ENCODE assay signal across 23 mouse cellular contexts in genomic region chr5:145662007-145662406, GRCm38 (mm10). TPM values are rescaled to one million over a fixed set of nuclear protein-coding genes. Genes with fewer than 3 reads are reported as not detected.
DNase-seq lines count a peak whose midpoint lies in the region; ATAC-seq lines count a peak whose summit lies in the region.
"Had no signal": no experiment of that assay in that cellular context is flagged by ENCODE, and none has a peak within 500 bp of the region (broad histone marks: within the 10 kb centered on the region; RNA-seq: fewer than 3 reads in every experiment).

No protein-coding gene starts in this region.

- DNase-seq in heart, adult 11 months, result peak; percentile 83
- no peak for DNase-seq in heart, postnatal 36 days
- DNase-seq in liver, embryonic 11.5 days (ENCODE audit: low spot score), result no peak
- DNase-seq in left cerebral cortex, postnatal 36 days (ENCODE audit: low spot score in 2 of 2), result no peak
- DNase-seq: adrenal gland, postnatal 14 days; cerebellum, adult 18-20 months; cerebellum, adult 9-11 months; cerebellum, postnatal 36 days; gastrocnemius, postnatal 36 days; heart, adult 18-20 months; heart, postnatal 10 days had no signal

- no peaks in the 10 kb centered on the region for H3K27me3 ChIP-seq in liver, embryonic 11.5 days (replicated peaks; ENCODE audit: control insufficient read depth, insufficient read depth, low read length)
- no peaks in the 10 kb centered on the region for H3K27me3 ChIP-seq in liver, embryonic 12.5 days (replicated peaks)
- H3K27me3 ChIP-seq in midbrain, embryonic 13.5 days, result no peaks in the 10 kb centered on the region
- H3K27me3 ChIP-seq in midbrain, embryonic 15.5 days (replicated peaks), result no peaks in the 10 kb centered on the region
- H3K27me3 ChIP-seq: forebrain, embryonic 15.5 days; hindbrain, embryonic 13.5 days; Patski had no signal

- no peaks in the 10 kb centered on the region for H3K36me3 ChIP-seq in liver, embryonic 11.5 days (ENCODE audit: control insufficient read depth, insufficient read depth, low read length)
- no peaks in the 10 kb centered on the region for H3K36me3 ChIP-seq in liver, embryonic 12.5 days
- no peaks in the 10 kb centered on the region for H3K36me3 ChIP-seq in midbrain, embryonic 13.5 days
- H3K36me3 ChIP-seq in midbrain, embryonic 15.5 days (replicated peaks), result no peaks in the 10 kb centered on the region
- H3K36me3 ChIP-seq: forebrain, embryonic 15.5 days; hindbrain, embryonic 13.5 days had no signal

- intact Hi-C loops in heart, postnatal 36 days (cut with DNase I), result no loop called here
- intact Hi-C loops in left cerebral cortex, postnatal 36 days (cut with DNase I), result no loop called here

- no peak overlapping the region for H3K4me3 ChIP-seq in liver, embryonic 11.5 days (ENCODE audit: low read depth, low read length)
- H3K4me3 ChIP-seq in liver, embryonic 12.5 days, result no peak overlapping the region
- H3K4me3 ChIP-seq in midbrain, embryonic 13.5 days (replicated peaks), result no peak overlapping the region
- no peak overlapping the region for H3K4me3 ChIP-seq in midbrain, embryonic 15.5 days
- H3K4me3 ChIP-seq: forebrain, embryonic 15.5 days; hindbrain, embryonic 13.5 days had no signal

- H3K4me2 ChIP-seq in liver, embryonic 11.5 days, result no peak overlapping the region
- H3K4me2 ChIP-seq in liver, embryonic 12.5 days, result no peak overlapping the region
- no peak overlapping the region for H3K4me2 ChIP-seq in midbrain, embryonic 13.5 days (replicated peaks)
- no peak overlapping the region for H3K4me2 ChIP-seq in midbrain, embryonic 15.5 days
- H3K4me2 ChIP-seq: forebrain, embryonic 15.5 days; hindbrain, embryonic 13.5 days had no signal

- H3K27ac ChIP-seq in liver, embryonic 11.5 days (ENCODE audit: low read depth, low read length), result no peak overlapping the region
- H3K27ac ChIP-seq in liver, embryonic 12.5 days, result no peak overlapping the region
- no peak overlapping the region for H3K27ac ChIP-seq in midbrain, embryonic 13.5 days
- no peak overlapping the region for H3K27ac ChIP-seq in midbrain, embryonic 15.5 days
- H3K27ac ChIP-seq: forebrain, embryonic 15.5 days; hindbrain, embryonic 13.5 days; hindbrain, postnatal 0 days had no signal

- no peak overlapping the region for H3K9ac ChIP-seq in liver, embryonic 11.5 days (ENCODE audit: low read depth, low read length)
- no peak overlapping the region for H3K9ac ChIP-seq in liver, embryonic 12.5 days
- H3K9ac ChIP-seq in midbrain, embryonic 13.5 days (replicated peaks), result no peak overlapping the region
- no peak overlapping the region for H3K9ac ChIP-seq in midbrain, embryonic 15.5 days
- H3K9ac ChIP-seq: forebrain, embryonic 15.5 days; hindbrain, embryonic 13.5 days had no signal

- peaks cover 29% of the 10 kb centered on the region for H3K9me3 ChIP-seq in liver, embryonic 11.5 days (ENCODE audit: control insufficient read depth, low read length)
- H3K9me3 ChIP-seq in liver, embryonic 12.5 days (replicated peaks), result peaks cover 56% of the 10 kb centered on the region
- peaks cover 57% of the 10 kb centered on the region for H3K9me3 ChIP-seq in midbrain, embryonic 13.5 days
- peaks cover 48% of the 10 kb centered on the region for H3K9me3 ChIP-seq in midbrain, embryonic 15.5 days

- no peaks in the 10 kb centered on the region for H3K4me1 ChIP-seq in liver, embryonic 11.5 days (replicated peaks; ENCODE audit: control insufficient read depth, insufficient read depth, low read length)
- no peaks in the 10 kb centered on the region for H3K4me1 ChIP-seq in liver, embryonic 12.5 days
- H3K4me1 ChIP-seq in midbrain, embryonic 13.5 days (replicated peaks), result no peaks in the 10 kb centered on the region
- no peaks in the 10 kb centered on the region for H3K4me1 ChIP-seq in midbrain, embryonic 15.5 days
- H3K4me1 ChIP-seq: forebrain, embryonic 15.5 days; hindbrain, embryonic 13.5 days had no signal

- ATAC-seq in liver, embryonic 11.5 days (replicated peaks; ENCODE audit: low FRiP score), result 0 out of 2 replicates have a peak, but pooled peaks have one; percentile 26
- ATAC-seq in liver, embryonic 12.5 days, result no peak
- ATAC-seq in midbrain, embryonic 13.5 days, result 0 out of 2 replicates have a peak, but pooled peaks have one; percentile 48
- no peak for ATAC-seq in midbrain, embryonic 15.5 days (replicated peaks)
- ATAC-seq: activated CD4-positive, CD25-positive, alpha-beta regulatory T cell, adult 4 months; forebrain, embryonic 15.5 days; hindbrain, postnatal 0 days; Patski had no signal

- 79% methylated on average over 7 of the region's 7 CpGs for WGBS in liver, embryonic 11.5 days
- 74% methylated on average over 7 of the region's 7 CpGs for WGBS in liver, embryonic 12.5 days (ENCODE audit: insufficient replicate concordance)
- 88% methylated on average over 7 of the region's 7 CpGs for WGBS in midbrain, embryonic 13.5 days
- 85% methylated on average over 7 of the region's 7 CpGs for WGBS in midbrain, embryonic 15.5 days

RNA-seq across cellular contexts. Expression of gene Cyp3a41a, which starts 57.9 kb away (rescaled TPM):
- not detected for total RNA-seq in heart, postnatal 36 days (2021)
- polyA plus RNA-seq in liver, embryonic 11.5 days (2014; fragmentation: Nextera tagmentation; extraction: Ambion mirVana), result not detected in 2 replicates
- polyA plus RNA-seq in liver, embryonic 12.5 days (2016; fragmentation: Nextera tagmentation; extraction: Ambion mirVana), result not detected in 2 replicates
- polyA plus RNA-seq in midbrain, embryonic 13.5 days (2015; fragmentation: Nextera tagmentation; extraction: Ambion mirVana), result not detected in 2 replicates
- polyA plus RNA-seq in midbrain, embryonic 15.5 days (2015; fragmentation: Nextera tagmentation; extraction: Ambion mirVana), result not detected in 2 replicates
- not detected for total RNA-seq in left cerebral cortex, postnatal 36 days (2021)
- total RNA-seq: gastrocnemius, postnatal 36 days; heart, adult 18-20 months; heart, postnatal 10 days; hematopoietic stem cell, adult 5-6 weeks; hindbrain, postnatal 0 days had no signal
- polyA plus RNA-seq: activated CD4-positive, CD25-positive, alpha-beta regulatory T cell, adult 4 months; C2C12; forebrain, embryonic 11.5 days; forebrain, embryonic 15.5 days; heart, embryonic 14.5 days; hindbrain, embryonic 13.5 days; hindbrain, postnatal 0 days; Patski had no signal

Comparison
In these comparisons a context has a peak if more than half of its experiments do, and no peak if none do; other contexts are left out.
1. ATAC-seq: peak in liver, embryonic 11.5 days (single experiment) and midbrain, embryonic 13.5 days (single experiment); none in liver, embryonic 12.5 days (single experiment) and midbrain, embryonic 15.5 days (single experiment).